Mouse (Mus musculus): ENCODE results near the gene Siah1a. TPM values are rescaled to one million over a fixed set of nuclear protein-coding genes. Genes with fewer than 3 reads are reported as not detected.

Siah1a gene
- polyA plus RNA-seq, 1 experiment from 2014 or later: 39.7 TPM

GRCm38 (mm10) chr8:86760746-86761145, 15.0 kb upstream of the Siah1a start:
- Histone ChIP-seq H3K4me3 (ENCODE audit: control insufficient read depth in 1 of 2, insufficient read depth in 1 of 2, low read depth in 1 of 2, low read length in 2 of 2) (no peak overlapping the region), H3K4me2 (ENCODE audit: low read length) (no peak overlapping the region), H3K27ac (replicated peaks in 1 of 2; ENCODE audit: control insufficient read depth in 1 of 2, insufficient read depth in 1 of 2, low read depth in 2 of 2, low read length in 2 of 2) (no peak overlapping the region), H3K4me1 (ENCODE audit: control insufficient read depth in 2 of 2, insufficient read depth in 2 of 2, low read length in 2 of 2) (peaks cover 2 to 5% of the 10 kb centered on the region in 2 experiments; a peak in 2 of 4 replicates), H3K9me3 (ENCODE audit: control insufficient read depth, low read length) (no peaks in the 10 kb centered on the region), H3K36me3 (ENCODE audit: control insufficient read depth, insufficient read depth, low read length) (no peaks in the 10 kb centered on the region), H3K27me3 (ENCODE audit: control insufficient read depth, insufficient read depth, low read length) (no peaks in the 10 kb centered on the region), H3K9ac (ENCODE audit: low read length) (no peak overlapping the region)
- no peak for ATAC-seq (ENCODE audit: insufficient number of reproducible peaks, insufficient read depth, low FRiP score, low read depth)
- 75% methylated on average over 6 of the region's 6 CpGs for WGBS

- Histone ChIP-seq H3K27ac (replicated peaks in 1 of 2; ENCODE audit: control insufficient read depth in 1 of 2, insufficient read depth in 1 of 2, low read depth in 2 of 2, low read length in 2 of 2) (no peak overlapping the region), H3K27me3 (ENCODE audit: control insufficient read depth, insufficient read depth, low read length) (no peaks in the 10 kb centered on the region), H3K4me3 (ENCODE audit: control insufficient read depth in 1 of 2, insufficient read depth in 1 of 2, low read depth in 1 of 2, low read length in 2 of 2) (no peak overlapping the region), H3K9ac (ENCODE audit: low read length) (no peak overlapping the region), H3K36me3 (ENCODE audit: control insufficient read depth, insufficient read depth, low read length) (no peaks in the 10 kb centered on the region), H3K9me3 (ENCODE audit: control insufficient read depth, low read length) (no peaks in the 10 kb centered on the region), H3K4me1 (ENCODE audit: control insufficient read depth in 2 of 2, insufficient read depth in 2 of 2, low read length in 2 of 2) (peaks cover 2 to 5% of the 10 kb centered on the region in 2 experiments; a peak in 2 of 4 replicates), H3K4me2 (ENCODE audit: low read length) (no peak overlapping the region)
- ATAC-seq (ENCODE audit: insufficient number of reproducible peaks, insufficient read depth, low FRiP score, low read depth): no peak
- 22% methylated on average over 4 of the region's 4 CpGs for WGBS
Observed at GRCm38 (mm10) chr8:86759090-86759491, 13.4 kb upstream of the Siah1a start.

GRCm38 (mm10) chr8:86758651-86759050, 12.9 kb upstream of the Siah1a start:
- H3K4me1 ChIP-seq (ENCODE audit: control insufficient read depth in 2 of 2, insufficient read depth in 2 of 2, low read length in 2 of 2): peaks cover 2 to 5% of the 10 kb centered on the region in 2 experiments; a peak in 2 of 4 replicates
- no peak overlapping the region for H3K4me3 ChIP-seq (ENCODE audit: control insufficient read depth in 1 of 2, insufficient read depth in 1 of 2, low read depth in 1 of 2, low read length in 2 of 2)
- H3K36me3 ChIP-seq (ENCODE audit: control insufficient read depth, insufficient read depth, low read length): no peaks in the 10 kb centered on the region
- H3K4me2 ChIP-seq (ENCODE audit: low read length): no peak overlapping the region
- 74% methylated on average over 3 of the region's 3 CpGs for WGBS
- H3K9ac ChIP-seq (ENCODE audit: low read length): no peak overlapping the region
- H3K27ac ChIP-seq (replicated peaks in 1 of 2; ENCODE audit: control insufficient read depth in 1 of 2, insufficient read depth in 1 of 2, low read depth in 2 of 2, low read length in 2 of 2): no peak overlapping the region
- ATAC-seq (ENCODE audit: insufficient number of reproducible peaks, insufficient read depth, low FRiP score, low read depth): no peak
- H3K9me3 ChIP-seq (ENCODE audit: control insufficient read depth, low read length): no peaks in the 10 kb centered on the region
- no peaks in the 10 kb centered on the region for H3K27me3 ChIP-seq (ENCODE audit: control insufficient read depth, insufficient read depth, low read length)

DNA sequence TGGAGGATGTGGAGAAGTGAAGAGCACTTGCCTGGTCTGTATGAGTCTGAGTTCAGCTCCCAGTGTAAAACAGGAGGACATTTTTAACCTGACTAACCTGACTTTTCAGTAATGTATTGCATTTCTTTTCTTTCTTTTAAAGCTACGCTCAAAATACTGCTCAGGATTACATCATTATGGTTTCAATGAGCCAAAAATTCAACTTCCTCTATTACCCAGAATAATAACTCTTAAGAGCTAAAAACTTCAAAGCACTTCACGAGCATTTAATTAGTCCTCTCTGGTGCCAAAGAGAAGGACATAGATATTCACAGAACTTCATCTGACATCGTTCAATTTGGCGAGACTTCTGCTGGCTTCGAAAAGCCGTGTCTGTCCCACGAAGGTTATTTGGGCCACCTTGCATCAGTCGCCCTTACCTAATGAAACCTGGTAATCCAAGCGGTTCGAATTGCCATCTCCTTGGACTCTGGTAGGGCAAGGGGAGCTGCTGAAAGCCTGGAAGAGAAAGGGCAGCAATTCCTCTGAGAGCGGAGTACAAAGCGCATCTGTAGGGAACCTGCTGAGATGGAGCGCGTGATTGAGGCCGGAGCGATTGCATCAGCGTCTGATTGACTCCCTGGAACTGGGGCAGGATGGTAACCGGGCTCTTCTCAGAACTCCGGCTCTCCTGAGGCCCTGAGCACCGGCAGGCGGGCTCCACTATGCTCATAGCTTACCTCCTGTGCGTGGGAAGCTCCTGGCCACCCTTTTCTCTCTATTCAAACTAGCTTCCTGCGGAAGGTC, 11.4 kb upstream of the Siah1a start:
- no peaks in the 10 kb centered on the region for H3K27me3 ChIP-seq (ENCODE audit: control insufficient read depth, insufficient read depth, low read length)
- H3K4me2 ChIP-seq (ENCODE audit: low read length): peak overlapping the region; percentile 32; the same call in 1 of the 2 replicates
- H3K9me3 ChIP-seq (ENCODE audit: control insufficient read depth, low read length): no peaks in the 10 kb centered on the region
- peak overlapping the region; percentile 19 to 53; a peak in 2 of 4 replicates for H3K27ac ChIP-seq (replicated peaks in 1 of 2; ENCODE audit: control insufficient read depth in 1 of 2, insufficient read depth in 1 of 2, low read depth in 2 of 2, low read length in 2 of 2)
- WGBS: 41% methylated on average over 23 of the region's 23 CpGs
- no peak for ATAC-seq (ENCODE audit: insufficient number of reproducible peaks, insufficient read depth, low FRiP score, low read depth)
- no peak overlapping the region; the same call in 1 of the 2 replicates for H3K9ac ChIP-seq (ENCODE audit: low read length)
- no peak overlapping the region; a peak in 1 of 4 replicates for H3K4me3 ChIP-seq (ENCODE audit: control insufficient read depth in 1 of 2, insufficient read depth in 1 of 2, low read depth in 1 of 2, low read length in 2 of 2)
- H3K4me1 ChIP-seq (ENCODE audit: control insufficient read depth in 2 of 2, insufficient read depth in 2 of 2, low read length in 2 of 2): peaks cover 2 to 5% of the 10 kb centered on the region in 2 experiments; a peak in 2 of 4 replicates
- H3K36me3 ChIP-seq (ENCODE audit: control insufficient read depth, insufficient read depth, low read length): no peaks in the 10 kb centered on the region

DNA sequence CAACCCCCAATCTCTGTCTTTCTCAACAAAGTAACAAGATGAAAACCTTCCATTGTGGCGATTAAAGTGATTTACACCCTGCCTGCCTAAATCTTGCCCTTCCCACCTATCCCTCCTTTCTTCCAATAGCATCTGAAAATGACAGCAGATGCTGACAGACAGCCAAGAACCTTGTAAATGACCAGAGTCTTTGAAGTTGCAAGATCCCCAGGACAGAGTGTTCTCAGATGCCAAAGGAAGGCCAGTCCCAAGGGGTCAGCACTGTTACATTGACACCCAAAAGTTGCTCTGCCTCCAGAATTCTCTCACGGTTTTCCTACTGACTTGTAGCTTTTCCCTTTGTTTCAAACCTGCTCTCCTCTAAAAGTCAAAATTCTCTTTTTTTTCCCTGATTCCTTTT, 4.1 kb upstream of the Siah1a start:
- H3K9ac ChIP-seq (ENCODE audit: low read length): no peak overlapping the region
- H3K27ac ChIP-seq (replicated peaks in 1 of 2; ENCODE audit: control insufficient read depth in 1 of 2, insufficient read depth in 1 of 2, low read depth in 2 of 2, low read length in 2 of 2): no peak overlapping the region
- no peak for ATAC-seq (ENCODE audit: insufficient number of reproducible peaks, insufficient read depth, low FRiP score, low read depth)
- no peaks in the 10 kb centered on the region for H3K36me3 ChIP-seq (ENCODE audit: control insufficient read depth, insufficient read depth, low read length)
- no peak overlapping the region for H3K4me2 ChIP-seq (ENCODE audit: low read length)
- 38% methylated on average over 2 of the region's 2 CpGs for WGBS
- no peaks in the 10 kb centered on the region for H3K9me3 ChIP-seq (ENCODE audit: control insufficient read depth, low read length)
- no peak overlapping the region for H3K4me3 ChIP-seq (ENCODE audit: control insufficient read depth in 1 of 2, insufficient read depth in 1 of 2, low read depth in 1 of 2, low read length in 2 of 2)
- no peaks in the 10 kb centered on the region for H3K27me3 ChIP-seq (ENCODE audit: control insufficient read depth, insufficient read depth, low read length)
- peaks cover 0 to 6% of the 10 kb centered on the region in 2 experiments; a peak in 2 of 4 replicates for H3K4me1 ChIP-seq (ENCODE audit: control insufficient read depth in 2 of 2, insufficient read depth in 2 of 2, low read length in 2 of 2)

- Histone ChIP-seq H3K27me3 (ENCODE audit: control insufficient read depth, insufficient read depth, low read length) (no peaks in the 10 kb centered on the region), H3K4me2 (ENCODE audit: low read length) (peak overlapping the region; percentile 75), H3K27ac (replicated peaks in 1 of 2; ENCODE audit: control insufficient read depth in 1 of 2, insufficient read depth in 1 of 2, low read depth in 2 of 2, low read length in 2 of 2) (peak overlapping the region; percentile 68 to 97), H3K9ac (ENCODE audit: low read length) (peak overlapping the region; percentile 99), H3K4me1 (ENCODE audit: control insufficient read depth in 2 of 2, insufficient read depth in 2 of 2, low read length in 2 of 2) (peaks cover 2 to 36% of the 10 kb centered on the region in 2 experiments; a peak in 3 of 4 replicates), H3K4me3 (ENCODE audit: control insufficient read depth in 1 of 2, insufficient read depth in 1 of 2, low read depth in 1 of 2, low read length in 2 of 2) (peak overlapping the region; percentile 88 to 93), H3K9me3 (ENCODE audit: control insufficient read depth, low read length) (no peaks in the 10 kb centered on the region), H3K36me3 (ENCODE audit: control insufficient read depth, insufficient read depth, low read length) (no peaks in the 10 kb centered on the region)
- WGBS: under 1% methylated on average over 11 of the region's 11 CpGs
- no peak for ATAC-seq (ENCODE audit: insufficient number of reproducible peaks, insufficient read depth, low FRiP score, low read depth)
Observed at GRCm38 (mm10) chr8:86746511-86746910, 777 bp upstream of the Siah1a start.

DNA sequence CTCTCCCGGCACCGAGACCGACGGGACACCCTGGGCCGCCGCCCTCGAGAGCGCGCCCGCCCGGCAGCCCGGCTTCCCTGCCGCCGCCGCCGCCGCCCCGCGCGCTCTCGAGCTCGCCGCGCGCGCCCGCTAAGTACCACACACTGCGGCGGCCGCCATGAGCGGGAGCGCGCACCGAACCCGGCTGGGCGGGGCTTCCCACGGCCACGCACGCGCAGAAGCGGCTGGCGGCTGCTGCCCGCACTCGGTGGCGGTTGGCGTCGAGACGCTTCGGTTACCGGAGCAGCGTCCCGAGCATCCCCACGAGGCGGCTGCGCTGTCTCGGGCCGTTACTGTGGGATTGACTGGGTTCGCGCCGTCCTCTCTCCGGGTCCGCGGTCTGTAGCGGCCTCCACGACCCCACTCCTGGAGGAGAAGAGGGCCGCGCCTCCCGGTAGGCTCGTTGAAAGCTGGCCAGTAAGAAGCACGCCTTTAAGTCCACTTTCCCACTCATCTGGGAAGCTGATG, 254 bp upstream of the Siah1a start:
- peak overlapping the region; percentile 88 to 93 for H3K4me3 ChIP-seq (ENCODE audit: control insufficient read depth in 1 of 2, insufficient read depth in 1 of 2, low read depth in 1 of 2, low read length in 2 of 2)
- peak overlapping the region; percentile 85 for H3K4me2 ChIP-seq (ENCODE audit: low read length)
- H3K9ac ChIP-seq (ENCODE audit: low read length): peak overlapping the region; percentile 99
- under 1% methylated on average over 62 of the region's 70 CpGs for WGBS
- H3K36me3 ChIP-seq (ENCODE audit: control insufficient read depth, insufficient read depth, low read length): no peaks in the 10 kb centered on the region
- peak overlapping the region; percentile 88 to 97 for H3K27ac ChIP-seq (replicated peaks in 1 of 2; ENCODE audit: control insufficient read depth in 1 of 2, insufficient read depth in 1 of 2, low read depth in 2 of 2, low read length in 2 of 2)
- ATAC-seq (ENCODE audit: insufficient number of reproducible peaks, insufficient read depth, low FRiP score, low read depth): peak; percentile 84
- no peaks in the 10 kb centered on the region for H3K27me3 ChIP-seq (ENCODE audit: control insufficient read depth, insufficient read depth, low read length)
- H3K4me1 ChIP-seq (ENCODE audit: control insufficient read depth in 2 of 2, insufficient read depth in 2 of 2, low read length in 2 of 2): peaks cover 2 to 38% of the 10 kb centered on the region in 2 experiments; a peak in 3 of 4 replicates
- H3K9me3 ChIP-seq (ENCODE audit: control insufficient read depth, low read length): no peaks in the 10 kb centered on the region

Data from heart, embryonic 14.5 days (tissue).